Mouse (Mus musculus) heart, adult 11 months (tissue): ENCODE results near the gene Tnfrsf26.

Experiments used
- DNase-seq: peaks from one replicate; pipeline ENCODE4 v3.0.0; 2022

Tnfrsf26 gene

DNA sequence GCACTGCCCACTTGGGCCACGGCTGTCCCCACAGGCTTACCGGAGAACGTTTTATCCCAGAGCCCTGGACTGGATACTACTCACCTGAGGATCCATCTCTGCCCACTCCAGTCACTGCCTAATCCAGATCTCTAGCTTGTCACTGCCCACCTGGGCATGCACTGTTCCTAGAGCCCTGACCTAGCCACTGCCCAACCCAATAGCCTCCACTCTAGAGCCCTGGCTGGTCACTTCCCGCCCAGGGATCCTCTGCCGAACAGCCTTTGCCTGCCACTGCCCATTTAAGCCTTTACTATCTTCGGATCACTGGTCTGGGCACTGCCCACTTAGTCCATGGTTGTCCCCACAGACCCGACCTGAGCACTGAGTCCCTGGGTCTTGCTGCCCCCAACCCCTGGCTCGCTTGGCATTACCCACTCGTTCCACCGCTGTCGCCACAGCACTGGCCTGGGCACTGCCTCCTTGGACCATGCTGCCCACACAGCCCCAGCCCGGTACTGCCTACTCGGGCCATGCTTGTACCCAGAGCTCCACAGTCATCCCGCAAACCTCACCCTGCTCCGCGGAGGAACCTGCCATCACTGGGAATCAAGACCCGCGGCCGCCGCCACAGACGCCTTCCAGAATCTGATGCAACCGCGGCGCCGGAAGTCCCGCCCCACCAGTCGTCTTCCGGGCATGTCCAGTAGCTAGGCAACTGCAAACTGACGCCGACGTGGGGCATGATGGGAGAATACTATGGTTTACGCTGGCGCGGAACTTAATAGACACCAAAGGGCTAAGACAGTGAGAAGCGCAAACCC is 28.9 kb downstream of the Tnfrsf26 start, which contains the start of gene Cars:
TSS of gene Cars (minus strand) at position 663 of the 803 bp plus-strand sequence.
- DNase-seq = peak; percentile 100

DNA sequence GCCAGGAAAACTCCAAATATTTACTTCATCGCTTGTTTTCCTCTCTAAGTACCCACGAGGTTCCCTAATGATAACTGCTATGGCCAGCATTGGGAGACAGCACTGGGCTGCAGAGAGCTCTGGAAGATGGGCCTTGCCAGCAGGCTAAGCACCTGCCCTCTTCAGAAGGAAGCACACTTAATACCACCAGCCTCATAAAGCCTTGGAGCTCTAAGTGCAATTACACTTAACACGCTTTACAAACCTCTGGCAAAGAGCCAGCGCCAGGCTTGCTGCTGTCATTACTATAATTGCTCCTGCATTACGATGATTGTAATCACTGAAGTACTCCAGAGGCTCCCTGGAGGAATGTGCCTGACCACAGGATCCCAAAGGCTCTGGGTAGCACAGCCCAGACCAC is 33.7 kb downstream of the Tnfrsf26 start:
- DNase-seq = peak; percentile 79

GRCm38 (mm10) chr7:143592255-143592654 is 36.3 kb downstream of the Tnfrsf26 start:
- peak; percentile 80 for DNase-seq

GRCm38 (mm10) chr7:143588006-143588405 is 40.5 kb downstream of the Tnfrsf26 start:
- DNase-seq = peak; percentile 98

DNA sequence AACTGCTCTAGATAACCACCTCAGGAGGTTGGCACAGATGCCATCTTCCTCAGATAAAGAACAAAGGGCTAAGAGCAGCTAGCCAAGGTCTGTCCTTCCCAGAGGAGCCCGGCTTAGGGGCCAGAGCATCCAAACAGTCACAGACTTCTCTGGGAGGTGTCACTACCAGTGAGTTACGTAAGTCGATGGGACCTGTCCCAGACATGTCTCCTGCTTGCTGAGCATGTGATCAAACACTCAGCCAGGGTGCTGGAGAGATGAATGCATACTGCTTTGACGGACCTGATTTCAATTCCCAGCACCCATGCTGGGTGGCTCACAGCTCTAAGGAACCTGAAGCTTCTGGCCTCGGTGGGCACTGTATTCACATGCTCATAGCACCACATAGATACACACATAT is 40.9 kb downstream of the Tnfrsf26 start:
- peak; percentile 96 for DNase-seq

DNA sequence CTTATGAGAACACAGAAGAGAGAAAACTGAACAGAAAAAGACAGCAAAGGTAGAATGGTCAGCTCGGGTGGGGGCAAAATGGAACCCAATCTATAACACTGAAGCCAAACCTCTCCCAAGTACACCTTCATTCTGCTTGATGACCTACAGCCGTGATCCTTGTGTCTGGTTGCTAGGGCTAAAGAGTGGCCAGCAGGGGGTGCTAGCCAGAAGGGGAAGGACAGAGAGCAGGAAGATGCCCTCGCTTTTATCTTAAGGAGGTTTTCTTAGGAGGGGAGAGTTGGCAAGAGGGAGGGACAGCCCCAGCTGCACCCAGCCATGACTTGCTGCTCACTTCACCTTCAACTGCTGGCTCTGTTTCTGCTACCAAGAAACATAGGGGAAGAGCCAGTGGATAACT is 44.6 kb downstream of the Tnfrsf26 start:
- DNase-seq = peak; percentile 95

GRCm38 (mm10) chr7:143583025-143583424 is 45.5 kb downstream of the Tnfrsf26 start:
- no peak for DNase-seq

DNA sequence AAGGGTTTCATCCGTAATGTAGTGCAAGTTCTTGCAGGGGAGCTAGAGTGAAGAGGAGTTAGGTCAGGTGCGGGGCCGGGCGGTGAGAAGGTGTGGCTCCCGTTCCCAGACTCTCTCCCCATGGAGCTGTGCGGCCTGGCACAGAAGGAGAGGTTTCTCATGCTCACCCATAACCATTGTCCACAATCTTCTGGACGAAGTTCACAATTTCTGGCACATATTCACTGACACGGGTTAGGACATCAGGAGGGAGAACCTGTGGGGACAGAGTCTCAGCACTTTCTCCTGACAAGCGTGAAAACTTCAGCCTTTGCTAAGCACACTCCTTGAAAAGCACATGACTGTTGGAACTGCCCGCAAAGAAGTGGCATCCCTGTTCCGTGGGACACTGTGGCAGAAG is 52.8 kb downstream of the Tnfrsf26 start:
- DNase-seq = no peak

- no peak for DNase-seq
These were observed 62.9 kb downstream of the Tnfrsf26 start for GRCm38 (mm10) chr7:143565648-143566039.

- no peak for DNase-seq
These were observed 63.4 kb downstream of the Tnfrsf26 start for GRCm38 (mm10) chr7:143565015-143565647.

DNA sequence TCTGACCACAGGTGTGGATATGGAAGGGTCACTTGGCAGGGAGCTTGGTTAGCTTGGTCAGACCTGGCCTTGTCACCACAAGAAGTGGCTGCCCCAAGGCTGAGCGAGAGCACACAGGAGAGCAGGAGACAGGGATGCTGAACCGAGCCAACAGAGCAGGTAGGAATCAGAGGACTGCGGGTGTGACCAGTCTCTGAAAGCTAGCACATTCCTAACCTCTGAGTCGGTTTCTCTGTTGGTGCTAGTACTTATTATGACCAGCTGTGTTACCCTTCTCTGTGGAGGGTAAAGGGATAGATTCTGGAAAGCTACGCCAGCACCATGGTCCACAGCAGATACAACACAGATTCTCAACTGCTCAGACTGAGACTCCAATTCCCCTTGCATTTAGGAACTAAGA is 64.7 kb downstream of the Tnfrsf26 start:
- no peak for DNase-seq
